Mouse (Mus musculus) CH12.LX (cell line): ENCODE data around the gene Dusp10. TPM values are rescaled to one million over a fixed set of nuclear protein-coding genes. Genes with fewer than 3 reads are reported as not detected.

ENCODE experiments used
- DNase-seq: peaks from one replicate; pipeline ENCODE4 v3.0.0-alpha.2; 2013; ENCODE audit errors: extremely low read depth
- H3K27ac ChIP-seq: 2 replicates; pipeline ENCODE4 v1.5.1; 2012; ENCODE audit warnings: low read depth, mild to moderate bottlenecking, control low read depth, moderate library complexity; ENCODE audit not compliant: insufficient read depth
- H3K27me3 ChIP-seq: replicated peaks from 2 replicates; pipeline ENCODE3; 2012; ENCODE audit warnings: inconsistent platforms
- H3K36me3 ChIP-seq, 2 experiments: replicated peaks in 1 of 2; 2 replicates each; pipeline versions ENCODE3 to v1.6.1; 2012; ENCODE audit warnings: inconsistent platforms in 1 of 2, low read length in 1 of 2, mild to moderate bottlenecking in 1 of 2, mixed read lengths in 1 of 2, moderate library complexity in 1 of 2; ENCODE audit not compliant: control insufficient read depth in 1 of 2, insufficient read depth in 1 of 2
- H3K4me1 ChIP-seq, 2 experiments: 2 replicates each; pipeline ENCODE4 v1.6.1; 2012; ENCODE audit warnings: inconsistent platforms in 1 of 2, moderate library complexity in 1 of 2; ENCODE audit not compliant: insufficient read depth in 2 of 2, control insufficient read depth in 1 of 2
- H3K4me2 ChIP-seq: 2 replicates; pipeline ENCODE4 v1.6.1; 2012; ENCODE audit warnings: low read depth, mild to moderate bottlenecking, control low read depth; ENCODE audit not compliant: poor library complexity, insufficient read depth, severe bottlenecking
- H3K4me3 ChIP-seq, 3 experiments: fragments of 150-350 bp in 1 of 3; sonication (generic) in 1 of 3; replicated peaks in 1 of 3; 2 replicates each; pipeline versions ENCODE3 to v1.5.1; 2011 to 2012; ENCODE audit warnings: low read depth in 2 of 3, low read length in 2 of 3, mild to moderate bottlenecking in 2 of 3, moderate library complexity in 2 of 3, control low read depth in 1 of 3, improper control_type of control experiment in 1 of 3, inconsistent platforms in 1 of 3, mixed read lengths in 1 of 3; ENCODE audit not compliant: poor library complexity in 1 of 3
- H3K79me2 ChIP-seq: replicated peaks from 2 replicates; pipeline ENCODE4 v1.6.1; 2012; ENCODE audit warnings: mild to moderate bottlenecking, moderate library complexity; ENCODE audit not compliant: control insufficient read depth, poor library complexity, insufficient read depth, severe bottlenecking; ENCODE audit errors: extremely low read depth
- H3K9ac ChIP-seq: 2 replicates; pipeline ENCODE4 v1.6.1; 2012; ENCODE audit warnings: low read depth, mild to moderate bottlenecking, control low read depth, moderate library complexity; ENCODE audit not compliant: insufficient read depth
- H3K9me3 ChIP-seq: replicated peaks from 2 replicates; pipeline ENCODE3; 2012; ENCODE audit warnings: low read length, inconsistent platforms, mixed read lengths
- CHD1 ChIP-seq: IDR thresholded peaks from 2 replicates; pipeline ENCODE4 v1.6.1; 2012; ENCODE audit warnings: low read depth, low read length, improper control_type of control experiment, inconsistent platforms
- CHD2 ChIP-seq: IDR thresholded peaks from 2 replicates; pipeline ENCODE4 v1.6.1; 2011; ENCODE audit warnings: low read length, improper control_type of control experiment
- EP300 ChIP-seq: IDR thresholded peaks from 2 replicates; pipeline ENCODE4 v1.6.1; 2011; ENCODE audit warnings: low read length, improper control_type of control experiment
- ETS1 ChIP-seq: conservative IDR thresholded peaks from 2 replicates; pipeline ENCODE4 v1.6.1; 2012; ENCODE audit warnings: low read depth, mild to moderate bottlenecking, inconsistent platforms, low read length, improper control_type of control experiment, moderate library complexity
- JUN ChIP-seq: IDR thresholded peaks from 2 replicates; pipeline ENCODE4 v1.6.1; 2011; ENCODE audit warnings: low read depth, mild to moderate bottlenecking, low read length, improper control_type of control experiment, moderate library complexity; ENCODE audit not compliant: insufficient read depth
- KAT2A ChIP-seq: IDR thresholded peaks from 2 replicates; pipeline ENCODE4 v1.6.1; 2012; ENCODE audit warnings: low read length, improper control_type of control experiment, inconsistent platforms; ENCODE audit not compliant: insufficient replicate concordance
- MAX ChIP-seq: IDR thresholded peaks from 2 replicates; pipeline ENCODE4 v1.6.1; 2011; ENCODE audit warnings: low read length, improper control_type of control experiment
- MEF2A ChIP-seq: IDR thresholded peaks from 2 replicates; pipeline ENCODE4 v1.6.1; 2014; ENCODE audit warnings: low read depth, mild to moderate bottlenecking, inconsistent platforms, low read length, improper control_type of control experiment, borderline replicate concordance
- MXI1 ChIP-seq: IDR thresholded peaks from 2 replicates; pipeline ENCODE4 v1.6.1; 2011; ENCODE audit warnings: mild to moderate bottlenecking, low read depth, low read length, improper control_type of control experiment
- MYC ChIP-seq: IDR thresholded peaks from 2 replicates; pipeline ENCODE4 v1.6.1; 2011; ENCODE audit warnings: low read depth, mild to moderate bottlenecking, improper control_type of control experiment, low read length
- NRF1 ChIP-seq: IDR thresholded peaks from 2 replicates; pipeline ENCODE4 v1.6.1; 2014; ENCODE audit warnings: low read depth, mild to moderate bottlenecking, inconsistent platforms, low read length, improper control_type of control experiment, moderate library complexity
- PAX5 ChIP-seq: IDR thresholded peaks from 2 replicates; pipeline ENCODE4 v1.6.1; 2012; ENCODE audit warnings: low read length, inconsistent platforms, mixed read lengths
- POLR2A ChIP-seq: IDR thresholded peaks from 2 replicates; pipeline ENCODE4 v1.6.1; 2011; ENCODE audit warnings: low read depth, mild to moderate bottlenecking, improper control_type of control experiment, low read length
- POLR2AphosphoS2 ChIP-seq: IDR thresholded peaks from 2 replicates; pipeline ENCODE4 v1.6.1; 2011; ENCODE audit warnings: low read depth, low read length, improper control_type of control experiment
- SIN3A ChIP-seq: IDR thresholded peaks from 2 replicates; pipeline ENCODE4 v1.6.1; 2012; ENCODE audit warnings: low read length, improper control_type of control experiment, inconsistent platforms
- SMC3 ChIP-seq: IDR thresholded peaks from 2 replicates; pipeline ENCODE4 v1.6.1; 2011; ENCODE audit warnings: low read depth, low read length, improper control_type of control experiment
- TBP ChIP-seq: conservative IDR thresholded peaks from 2 replicates; pipeline ENCODE4 v1.6.1; 2011; ENCODE audit warnings: low read depth, low read length, improper control_type of control experiment
- UBTF ChIP-seq: IDR thresholded peaks from 2 replicates; pipeline ENCODE4 v1.6.1; 2012; ENCODE audit warnings: low read depth, mild to moderate bottlenecking, inconsistent platforms, low read length, improper control_type of control experiment, moderate library complexity
- USF1 ChIP-seq: IDR thresholded peaks from 2 replicates; pipeline ENCODE4 v1.6.1; 2014; ENCODE audit warnings: low read depth, mild to moderate bottlenecking, inconsistent platforms, low read length, improper control_type of control experiment
- USF2 ChIP-seq: conservative IDR thresholded peaks from 2 replicates; pipeline ENCODE4 v1.6.1; 2011; ENCODE audit warnings: low read depth, low read length, improper control_type of control experiment
- ZKSCAN1 ChIP-seq: IDR thresholded peaks from 2 replicates; pipeline ENCODE4 v1.6.1; 2012; ENCODE audit warnings: low read depth, inconsistent platforms, low read length, improper control_type of control experiment, borderline replicate concordance
- ZNF384 ChIP-seq: IDR thresholded peaks from 2 replicates; pipeline ENCODE4 v1.6.1; 2012; ENCODE audit warnings: low read depth, low read length, improper control_type of control experiment, inconsistent platforms
- dilution Hi-C: fragments of 300-500 bp; cut with MboI; formaldehyde crosslinking; loops from 2 replicates; pipeline ENCODE4 v1.14.3; 2020; ENCODE audit warnings: low sequenced_read_pairs; ENCODE audit not compliant: extremely low pct_unique_long_range_greater_than_20kb, extremely low pct_ligation_motif_present
- in situ Hi-C: fragments of 300-500 bp; cut with MboI; formaldehyde crosslinking; loops from 3 replicates; pipeline ENCODE4 v1.14.3; 2019; ENCODE audit warnings: low sequenced_read_pairs, low pct_ligation_motif_present, low pct_unique_long_range_greater_than_20kb, mixed read lengths
- polyA plus RNA-seq: library from polyadenylated mRNA; unstranded; fragments of >175 nt; gene quantifications from 2 replicates; pipeline ENCODE4 v1.2.1, GENCODE M21; 2012; ENCODE audit warnings: low read depth; ENCODE audit not compliant: insufficient read length
- total RNA-seq, 2 experiments: library from RNA; depleted of rRNA; stranded (reverse); fragments of 300-350 nt in 1 of 2; fragments of >200 nt in 1 of 2; gene quantifications; 2 replicates each; pipeline ENCODE4 v1.2.3; 2012 to 2014

The Dusp10 gene
- total and polyA plus RNA-seq, 3 experiments: 2.8 to 16.1 (median 14.2) TPM

GRCm38 (mm10) chr1:183991921-183992320 lies 21.2 kb upstream of the Dusp10 start:
- TF ChIP-seq USF1: no peak
- TF ChIP-seq ETS1: no peak
- TF ChIP-seq MEF2A: no peak
- no peak for TF ChIP-seq NRF1
- no peak for TF ChIP-seq USF2
- no peak for TF ChIP-seq MYC
- TF ChIP-seq MAX: no peak
- no peak for TF ChIP-seq ZKSCAN1
- TF ChIP-seq UBTF: no peak
- H3K27ac ChIP-seq: no peak overlapping the region
- DNase-seq: no peak
- 0 out of 4 replicates have a peak, but pooled peaks cover 0 to 9% of the 10 kb centered on the region in 2 experiments for H3K4me1 ChIP-seq
- in situ Hi-C loops: no loop called here
- no peaks in the 10 kb centered on the region for H3K79me2 ChIP-seq
- no peaks in the 10 kb centered on the region for H3K27me3 ChIP-seq
- no peak overlapping the region for H3K4me3 ChIP-seq
- H3K9me3 ChIP-seq: no peaks in the 10 kb centered on the region
- no peak overlapping the region for H3K9ac ChIP-seq
- no peak overlapping the region for H3K4me2 ChIP-seq
- H3K36me3 ChIP-seq: no peaks in the 10 kb centered on the region
- dilution Hi-C loops: no loop called here

DNA sequence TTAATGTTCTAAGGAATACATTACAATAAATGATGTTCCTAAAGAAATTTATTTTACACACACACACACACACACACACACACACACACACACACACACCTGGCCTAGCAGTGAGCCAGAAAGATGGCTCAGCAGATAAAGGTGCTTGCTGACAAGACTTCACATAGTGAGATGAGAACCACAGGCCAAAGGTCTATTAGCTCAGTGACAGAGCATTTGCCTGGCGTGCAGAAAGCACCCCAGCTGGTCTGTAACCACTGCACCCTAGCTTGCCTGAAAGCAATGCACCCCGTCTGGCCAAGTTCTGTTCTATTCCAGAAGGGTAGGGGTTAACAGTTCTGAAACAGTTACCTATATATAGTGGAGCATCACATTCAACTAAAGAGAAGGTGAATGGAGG lies 15.9 kb upstream of the Dusp10 start:
- dilution Hi-C loops: no loop called here
- Histone ChIP-seq H3K79me2 (no peaks in the 10 kb centered on the region), H3K9me3 (peaks cover 9% of the 10 kb centered on the region), H3K36me3 (no peaks in the 10 kb centered on the region), H3K27ac (no peak overlapping the region), H3K4me1 (0 out of 4 replicates have a peak, but pooled peaks cover 0 to 9% of the 10 kb centered on the region in 2 experiments), H3K9ac (no peak overlapping the region), H3K4me2 (no peak overlapping the region), H3K27me3 (no peaks in the 10 kb centered on the region), H3K4me3 (no peak overlapping the region)
- TF ChIP-seq EP300: no peak
- no peak for TF ChIP-seq SIN3A
- no peak for TF ChIP-seq PAX5
- TF ChIP-seq USF1: no peak
- no peak for TF ChIP-seq POLR2A
- TF ChIP-seq KAT2A: no peak
- TF ChIP-seq JUN: no peak
- in situ Hi-C loops: no loop called here
- no peak for DNase-seq

DNA sequence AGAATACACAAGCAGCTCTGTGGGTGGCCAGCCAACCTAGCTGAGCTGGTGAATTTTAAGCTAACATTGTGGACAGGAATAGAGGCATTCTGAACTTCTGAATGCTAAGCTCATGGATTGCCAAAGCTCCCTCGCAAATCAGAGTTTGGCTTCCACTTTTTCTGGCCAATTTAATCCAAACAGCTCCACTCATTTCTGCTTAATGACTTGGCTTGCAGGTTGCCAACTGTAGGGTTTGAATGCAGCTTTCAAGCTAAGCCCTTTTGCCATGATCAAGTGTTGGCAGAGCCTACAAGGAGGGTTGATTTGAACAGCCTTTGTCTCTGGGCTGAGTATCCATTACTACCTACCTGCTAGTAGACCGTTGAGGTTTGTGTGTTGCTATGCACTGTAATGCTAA lies 10.6 kb upstream of the Dusp10 start:
- TF ChIP-seq TBP (no peak), USF1 (no peak), ETS1 (no peak), KAT2A (no peak), SMC3 (no peak), ZNF384 (no peak), MXI1 (no peak), CHD1 (no peak), CHD2 (no peak), PAX5 (no peak), POLR2AphosphoS2 (no peak)
- in situ Hi-C loops: no loop called here
- no peaks in the 10 kb centered on the region for H3K79me2 ChIP-seq
- peaks cover 0 to 36% of the 10 kb centered on the region in 2 experiments; a peak in 3 of 4 replicates for H3K4me1 ChIP-seq
- no peak overlapping the region for H3K4me2 ChIP-seq
- H3K36me3 ChIP-seq: no peaks in the 10 kb centered on the region
- H3K27me3 ChIP-seq: no peaks in the 10 kb centered on the region
- H3K4me3 ChIP-seq: no peak overlapping the region
- DNase-seq: no peak
- H3K9ac ChIP-seq: no peak overlapping the region
- peaks cover 9% of the 10 kb centered on the region for H3K9me3 ChIP-seq
- H3K27ac ChIP-seq: no peak overlapping the region
- dilution Hi-C loops: no loop called here
